Comparison of ENCODE assay signal across 11 mouse cellular contexts in the genomic region with DNA sequence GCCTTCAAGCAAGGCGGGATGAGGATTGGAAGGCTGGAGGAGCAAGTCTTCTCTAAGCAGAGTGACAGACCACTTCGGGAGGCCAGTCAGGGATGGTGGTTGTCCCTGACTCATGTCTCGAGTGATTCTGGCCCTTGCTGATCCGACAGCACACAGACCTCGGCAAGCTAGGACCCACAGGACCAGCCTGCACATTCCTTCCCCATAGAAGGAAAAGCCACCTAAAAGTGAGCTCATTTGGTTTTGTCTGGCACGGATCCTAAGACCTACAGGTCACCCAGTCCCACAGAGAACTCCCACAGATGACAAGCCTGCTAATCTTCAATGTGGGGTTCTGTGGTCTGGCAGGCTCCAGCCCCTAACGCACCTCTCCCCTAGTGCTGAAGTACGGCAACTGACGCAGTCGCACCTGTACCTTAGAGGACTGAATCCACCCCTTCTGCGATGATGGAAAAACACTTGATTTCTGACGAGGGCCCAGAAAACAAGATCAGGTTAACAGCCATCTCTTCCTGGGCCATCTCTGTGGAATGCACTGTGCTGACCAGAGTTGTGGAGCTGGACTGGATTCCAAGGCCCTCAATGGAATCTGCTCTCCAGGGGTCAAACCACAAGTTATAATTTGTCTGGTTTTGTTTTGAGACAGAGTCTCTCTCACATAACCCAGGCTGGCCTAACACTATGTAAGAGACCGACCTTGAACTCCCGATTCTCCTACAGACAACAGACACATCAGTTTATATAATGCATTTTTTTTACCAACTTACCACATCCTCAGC. TPM values are rescaled to one million over a fixed set of nuclear protein-coding genes. Genes with fewer than 3 reads are reported as not detected.
A peak's percentile ranks its signal among the peaks of the same experiment; 100 is the strongest.
DNase-seq lines count a peak whose midpoint lies in the region; ATAC-seq and TF ChIP-seq lines count a peak whose summit lies in the region.
"Had no signal": no experiment of that assay in that cellular context is flagged by ENCODE, and none has a peak within 500 bp of the region (broad histone marks: within the 10 kb centered on the region; RNA-seq: fewer than 3 reads in every experiment).

No protein-coding gene starts in this region.

- no peak overlapping the region for H3K9ac ChIP-seq in intestine, embryonic 14.5 days (ENCODE audit: low read length)
- H3K9ac ChIP-seq in intestine, postnatal 0 days (ENCODE audit: low read depth, low read length): no peak overlapping the region
- H3K9ac ChIP-seq in intestine, embryonic 16.5 days (ENCODE audit: low read depth, low read length): no peak overlapping the region
- no peak overlapping the region for H3K9ac ChIP-seq in liver, embryonic 16.5 days (ENCODE audit: low read depth, low read length)
- H3K9ac ChIP-seq: forebrain, embryonic 12.5 days; midbrain, embryonic 12.5 days had no signal

- H3K36me3 ChIP-seq in intestine, embryonic 14.5 days (ENCODE audit: control insufficient read depth, insufficient read depth, low read length): 0 out of 2 replicates have a peak, but pooled peaks cover 2% of the 10 kb centered on the region
- H3K36me3 ChIP-seq in intestine, postnatal 0 days (ENCODE audit: control insufficient read depth, insufficient read depth): 0 out of 2 replicates have a peak, but pooled peaks cover under 1% of the 10 kb centered on the region
- H3K36me3 ChIP-seq in intestine, embryonic 16.5 days (ENCODE audit: control insufficient read depth, insufficient read depth, low read length): 0 out of 2 replicates have a peak, but pooled peaks cover 2% of the 10 kb centered on the region
- H3K36me3 ChIP-seq in liver, embryonic 16.5 days (ENCODE audit: control insufficient read depth, insufficient read depth): no peaks in the 10 kb centered on the region
- H3K36me3 ChIP-seq: forebrain, embryonic 12.5 days; midbrain, embryonic 12.5 days had no signal

- intact Hi-C loops in left cerebral cortex, postnatal 25 days (cut with DNase I): no loop called here

- H3K4me2 ChIP-seq in intestine, embryonic 14.5 days (ENCODE audit: low read length): no peak overlapping the region
- H3K4me2 ChIP-seq in intestine, postnatal 0 days (replicated peaks; ENCODE audit: low read depth): no peak overlapping the region
- no peak overlapping the region for H3K4me2 ChIP-seq in intestine, embryonic 16.5 days (ENCODE audit: low read depth, low read length)
- no peak overlapping the region for H3K4me2 ChIP-seq in liver, embryonic 16.5 days (ENCODE audit: low read depth, low read length)
- H3K4me2 ChIP-seq: forebrain, embryonic 12.5 days; midbrain, embryonic 12.5 days had no signal

- 65% methylated on average over 14 of the region's 14 CpGs for WGBS in intestine, embryonic 14.5 days
- 64% methylated on average over 14 of the region's 14 CpGs for WGBS in intestine, postnatal 0 days
- 72% methylated on average over 14 of the region's 14 CpGs for WGBS in intestine, embryonic 16.5 days
- WGBS in liver, embryonic 16.5 days (ENCODE audit: insufficient replicate concordance): 67% methylated on average over 14 of the region's 14 CpGs

- peak overlapping the region; percentile 57; the same call in 1 of the 2 replicates for H3K27ac ChIP-seq in intestine, embryonic 14.5 days (ENCODE audit: low read depth)
- no peak overlapping the region for H3K27ac ChIP-seq in intestine, postnatal 0 days (ENCODE audit: low read depth, low read length)
- H3K27ac ChIP-seq in intestine, embryonic 16.5 days (ENCODE audit: low read length): peak overlapping the region; percentile 60
- 0 out of 2 replicates have a peak overlapping the region, but pooled peaks have one; percentile 9 for H3K27ac ChIP-seq in liver, embryonic 16.5 days (ENCODE audit: low read length)
- H3K27ac ChIP-seq: forebrain, embryonic 12.5 days; midbrain, embryonic 12.5 days had no signal

- no peak for TF ChIP-seq CTCF in intestine, postnatal 0 days (IDR thresholded peaks at IDR 0.05; ENCODE audit: low read depth)

- no peaks in the 10 kb centered on the region for H3K27me3 ChIP-seq in intestine, embryonic 14.5 days (replicated peaks; ENCODE audit: control insufficient read depth, insufficient read depth, low read length)
- no peaks in the 10 kb centered on the region for H3K27me3 ChIP-seq in intestine, postnatal 0 days (replicated peaks; ENCODE audit: control insufficient read depth, insufficient read depth, low read length)
- H3K27me3 ChIP-seq in intestine, embryonic 16.5 days (replicated peaks; ENCODE audit: control insufficient read depth, insufficient read depth, low read length): no peaks in the 10 kb centered on the region
- H3K27me3 ChIP-seq in liver, embryonic 16.5 days (ENCODE audit: control insufficient read depth, insufficient read depth, low read depth, low read length): no peaks in the 10 kb centered on the region
- H3K27me3 ChIP-seq: forebrain, embryonic 12.5 days; midbrain, embryonic 12.5 days had no signal

- no peak overlapping the region for H3K4me3 ChIP-seq in intestine, embryonic 14.5 days (ENCODE audit: low read depth, low read length)
- no peak overlapping the region for H3K4me3 ChIP-seq in intestine, postnatal 0 days (ENCODE audit: low read depth, low read length)
- no peak overlapping the region for H3K4me3 ChIP-seq in intestine, embryonic 16.5 days (ENCODE audit: low read length)
- no peak overlapping the region for H3K4me3 ChIP-seq in liver, embryonic 16.5 days (ENCODE audit: low read depth, low read length)
- H3K4me3 ChIP-seq: forebrain, embryonic 12.5 days; midbrain, embryonic 12.5 days had no signal

- peaks cover 78% of the 10 kb centered on the region for H3K4me1 ChIP-seq in intestine, embryonic 14.5 days (replicated peaks; ENCODE audit: control insufficient read depth, insufficient read depth, low read length)
- peaks cover 57% of the 10 kb centered on the region for H3K4me1 ChIP-seq in intestine, postnatal 0 days (replicated peaks; ENCODE audit: control insufficient read depth, insufficient read depth, low read length)
- peaks cover 74% of the 10 kb centered on the region for H3K4me1 ChIP-seq in intestine, embryonic 16.5 days (ENCODE audit: control insufficient read depth, insufficient read depth, low read length)
- H3K4me1 ChIP-seq in liver, embryonic 16.5 days (ENCODE audit: control insufficient read depth, low read depth, low read length): peaks cover 24% of the 10 kb centered on the region

- ATAC-seq in intestine, embryonic 14.5 days (replicated peaks; ENCODE audit: low FRiP score, low TSS enrichment, low read depth): no peak
- no peak for ATAC-seq in intestine, postnatal 0 days
- ATAC-seq in intestine, embryonic 16.5 days: no peak
- no peak for ATAC-seq in liver, embryonic 16.5 days (ENCODE audit: low read depth)

- no peak for DNase-seq in intestine, embryonic 14.5 days (ENCODE audit: low spot score)
- peak; percentile 80 for DNase-seq in Muller cell, postnatal 12 days (ENCODE audit: inconsistent ontology term)
- no peak for DNase-seq in left cerebral cortex, postnatal 25 days (ENCODE audit: low spot score in 2 of 2)
- DNase-seq in MN1 (ENCODE audit: low spot score): no peak
- DNase-seq in adrenal gland, postnatal 25 days: no peak
- DNase-seq: embryo, embryonic 11 days had no signal

- no peaks in the 10 kb centered on the region for H3K9me3 ChIP-seq in intestine, embryonic 14.5 days (ENCODE audit: control insufficient read depth, low read length)
- no peaks in the 10 kb centered on the region for H3K9me3 ChIP-seq in intestine, postnatal 0 days (ENCODE audit: control insufficient read depth)
- H3K9me3 ChIP-seq in intestine, embryonic 16.5 days (ENCODE audit: control insufficient read depth, low read length): no peaks in the 10 kb centered on the region
- H3K9me3 ChIP-seq in liver, embryonic 16.5 days (replicated peaks; ENCODE audit: control insufficient read depth, low read length): no peaks in the 10 kb centered on the region
- H3K9me3 ChIP-seq: forebrain, embryonic 12.5 days; midbrain, embryonic 12.5 days had no signal

RNA-seq across cellular contexts. Expression of gene Actn1, which starts 39.7 kb away (rescaled TPM):
- 66.0 and 68.6 TPM in 2 replicates for polyA plus RNA-seq in intestine, embryonic 14.5 days (2014; fragmentation: Nextera tagmentation; extraction: Ambion mirVana)
- polyA plus RNA-seq in intestine, postnatal 0 days (2015; fragmentation: Nextera tagmentation; extraction: Ambion mirVana): 28.7 and 29.3 TPM in 2 replicates
- polyA plus RNA-seq in intestine, embryonic 16.5 days (2015; fragmentation: Nextera tagmentation; extraction: Ambion mirVana): 44.5 and 46.8 TPM in 2 replicates
- 7.9 and 10.3 TPM in 2 replicates for polyA plus RNA-seq in liver, embryonic 16.5 days (2015; fragmentation: Nextera tagmentation; extraction: Ambion mirVana)
- total RNA-seq in left cerebral cortex, postnatal 25 days (2021): 100 to 1,000 TPM; 131 to 146 TPM
- total RNA-seq in adrenal gland, postnatal 25 days (2021): 35.0 and 37.3 TPM in 2 replicates
